Mouse (Mus musculus) limb, embryonic 15.5 days (tissue): ENCODE measurements around the gene Rad51c. TPM values are rescaled to one million over a fixed set of nuclear protein-coding genes. Genes with fewer than 3 reads are reported as not detected.
"Not testable (repeated sequence)": the region's sequence is repeated elsewhere in the genome, so short reads cannot be mapped to it uniquely, and the experiment has no call there.

Experiments used
- ATAC-seq: fragments of 200-750 bp; cut with Nextera tagmentation; 2 replicates; pipeline ENCODE4 v1.8.0; 2017; ENCODE audit warnings: low read depth, moderate TSS enrichment; ENCODE audit not compliant: insufficient number of reproducible peaks, low FRiP score, low TSS enrichment
- H3K27ac ChIP-seq: fragments of 300-500 bp; sonication (generic); 2 replicates; pipeline ENCODE4 v1.5.1; 2015; ENCODE audit warnings: moderate library complexity, mild to moderate bottlenecking, inconsistent platforms
- H3K27me3 ChIP-seq: fragments of 300-500 bp; sonication (generic); 2 replicates; pipeline ENCODE4 v1.6.1; 2015; ENCODE audit warnings: inconsistent platforms
- H3K36me3 ChIP-seq: fragments of 300-500 bp; sonication (generic); 2 replicates; pipeline ENCODE4 v1.6.1; 2015; ENCODE audit warnings: inconsistent platforms
- H3K4me1 ChIP-seq: fragments of 300-500 bp; sonication (generic); 2 replicates; pipeline ENCODE4 v1.6.1; 2015; ENCODE audit warnings: inconsistent platforms
- H3K4me2 ChIP-seq: fragments of 300-500 bp; sonication (generic); 2 replicates; pipeline ENCODE4 v1.6.1; 2015; ENCODE audit warnings: mild to moderate bottlenecking, inconsistent platforms
- H3K4me3 ChIP-seq: fragments of 300-500 bp; sonication (generic); 2 replicates; pipeline ENCODE4 v1.5.1; 2015; ENCODE audit warnings: mild to moderate bottlenecking, inconsistent platforms
- H3K9ac ChIP-seq: fragments of 300-500 bp; sonication (generic); 2 replicates; pipeline ENCODE4 v1.6.1; 2015; ENCODE audit warnings: inconsistent platforms
- H3K9me3 ChIP-seq: fragments of 300-500 bp; sonication (generic); 2 replicates; pipeline ENCODE4 v1.6.1; 2016; ENCODE audit warnings: inconsistent platforms
- WGBS: fragments of 180-500 bp; shearing (Covaris S2); methylation state at CpG from one replicate; pipeline ENCODE4 v1.1.7; 2015; 5-methylcytosine and 5-hydroxymethylcytosine counted together
- polyA plus RNA-seq: library from polyadenylated mRNA; unstranded; fragments of >200 nt; fragmentation: Nextera tagmentation; extraction: Ambion mirVana; gene quantifications from 2 replicates; pipeline ENCODE4 v1.2.1, GENCODE M21; 2015

Gene Rad51c
- 7.6 and 7.8 TPM in 2 replicates for polyA plus RNA-seq

- Histone ChIP-seq H3K4me3 (peak within 1 kb of the TSS; percentile 63), H3K4me1 (peaks cover 7% of the 10 kb centered on the region), H3K36me3 (no peaks in the 10 kb centered on the region), H3K27me3 (no peaks in the 10 kb centered on the region), H3K9ac (peak within 1 kb of the TSS; percentile 73), H3K4me2 (peak within 1 kb of the TSS; percentile 54), H3K27ac (peak within 1 kb of the TSS; percentile 97), H3K9me3 (no peaks in the 10 kb centered on the region)
- ATAC-seq, result no peak
- WGBS, result 83% methylated on average over 27 of the region's 27 CpGs
Measured at GRCm38 (mm10) chr11:87404876-87405275, at the start of gene Rad51c, which contains the start of gene Tex14. Rad51c (minus strand) TSS chr11:87404954. Tex14 (plus strand) TSS chr11:87405065.

- Histone ChIP-seq H3K27me3 (no peaks in the 10 kb centered on the region), H3K4me2 (no peak overlapping the region), H3K4me3 (no peak overlapping the region), H3K9ac (no peak overlapping the region), H3K9me3 (no peaks in the 10 kb centered on the region), H3K36me3 (no peaks in the 10 kb centered on the region), H3K4me1 (0 out of 2 replicates have a peak, but pooled peaks cover 5% of the 10 kb centered on the region), H3K27ac (no peak overlapping the region)
- 83% methylated on average over 2 of the region's 2 CpGs for WGBS
- no peak for ATAC-seq
Measured at GRCm38 (mm10) chr11:87454035-87454690, 49.4 kb upstream of the Rad51c start.

GRCm38 (mm10) chr11:87453216-87454034 lies 48.7 kb upstream of the Rad51c start:
- no peak overlapping the region for H3K9ac ChIP-seq
- WGBS, result 12% methylated on average over 13 of the region's 13 CpGs
- no peak overlapping the region for H3K4me3 ChIP-seq
- H3K4me2 ChIP-seq, result no peak overlapping the region
- H3K27me3 ChIP-seq, result no peaks in the 10 kb centered on the region
- H3K27ac ChIP-seq, result no peak overlapping the region
- no peaks in the 10 kb centered on the region for H3K36me3 ChIP-seq
- 0 out of 2 replicates have a peak, but pooled peaks cover 5% of the 10 kb centered on the region for H3K4me1 ChIP-seq
- no peaks in the 10 kb centered on the region for H3K9me3 ChIP-seq
- ATAC-seq, result no peak

- not testable (repeated sequence) for H3K36me3 ChIP-seq, H3K27ac ChIP-seq, H3K4me1 ChIP-seq, H3K9me3 ChIP-seq, H3K9ac ChIP-seq, H3K27me3 ChIP-seq, H3K4me2 ChIP-seq, H3K4me3 ChIP-seq, ATAC-seq
- WGBS, result 76% methylated on average over 8 of the region's 8 CpGs
Measured at GRCm38 (mm10) chr11:87452779-87453178, 48.0 kb upstream of the Rad51c start.

GRCm38 (mm10) chr11:87449847-87450246 lies 45.1 kb upstream of the Rad51c start:
- not testable (repeated sequence) for ATAC-seq, H3K9ac ChIP-seq, H3K4me2 ChIP-seq, H3K4me3 ChIP-seq, H3K4me1 ChIP-seq, H3K36me3 ChIP-seq, H3K27me3 ChIP-seq, H3K9me3 ChIP-seq, H3K27ac ChIP-seq
- WGBS, result 60% methylated on average over 5 of the region's 5 CpGs

GRCm38 (mm10) chr11:87449200-87449547 lies 44.4 kb upstream of the Rad51c start:
- Histone ChIP-seq H3K4me2 (no peak overlapping the region), H3K36me3 (no peaks in the 10 kb centered on the region), H3K9ac (no peak overlapping the region), H3K4me3 (no peak overlapping the region), H3K4me1 (peaks cover 11% of the 10 kb centered on the region; the same call in 1 of the 2 replicates), H3K27ac (peak overlapping the region; percentile 76), H3K27me3 (no peaks in the 10 kb centered on the region), H3K9me3 (no peaks in the 10 kb centered on the region)
- 3% methylated on average over 3 of the region's 3 CpGs for WGBS
- ATAC-seq, result no peak

GRCm38 (mm10) chr11:87448476-87449199 lies 43.9 kb upstream of the Rad51c start:
- not testable (repeated sequence) for H3K36me3 ChIP-seq, H3K9ac ChIP-seq, H3K4me2 ChIP-seq, H3K9me3 ChIP-seq, H3K27me3 ChIP-seq
- Histone ChIP-seq H3K4me3 (peak overlapping the region; percentile 42; the same call in 1 of the 2 replicates), H3K27ac (peak overlapping the region; percentile 76), H3K4me1 (peaks cover 11% of the 10 kb centered on the region; the same call in 1 of the 2 replicates)
- under 1% methylated on average over 6 of the region's 32 CpGs for WGBS
- peak; percentile 95 for ATAC-seq

- peak overlapping the region; percentile 73 for H3K27ac ChIP-seq
- under 1% methylated on average over 33 of the region's 34 CpGs for WGBS
- peak; percentile 93 for ATAC-seq
Measured at GRCm38 (mm10) chr11:87448081-87448475, 43.3 kb upstream of the Rad51c start.

GRCm38 (mm10) chr11:87447429-87447828 lies 42.7 kb upstream of the Rad51c start:
- ATAC-seq, result no peak
- H3K9ac ChIP-seq, result no peak overlapping the region
- H3K36me3 ChIP-seq, result no peaks in the 10 kb centered on the region
- H3K27ac ChIP-seq, result no peak overlapping the region
- peaks cover 8% of the 10 kb centered on the region; the same call in 1 of the 2 replicates for H3K4me1 ChIP-seq
- no peaks in the 10 kb centered on the region for H3K27me3 ChIP-seq
- no peak overlapping the region for H3K4me3 ChIP-seq
- peak overlapping the region; percentile 66; the same call in 1 of the 2 replicates for H3K4me2 ChIP-seq
- H3K9me3 ChIP-seq, result no peaks in the 10 kb centered on the region

More at GRCm38 (mm10) chr11:87448081-87448475, 43.3 kb upstream of the Rad51c start:
- H3K9me3 ChIP-seq, H3K27me3 ChIP-seq, H3K9ac ChIP-seq, H3K4me1 ChIP-seq, H3K36me3 ChIP-seq: not testable (repeated sequence)
- peak overlapping the region; percentile 66 for H3K4me2 ChIP-seq
- H3K4me3 ChIP-seq, result peak overlapping the region; percentile 42

GRCm38 (mm10) chr11:87446159-87446558 lies 41.4 kb upstream of the Rad51c start:
- Histone ChIP-seq H3K9me3 (no peaks in the 10 kb centered on the region), H3K27ac (no peak overlapping the region), H3K4me3 (no peak overlapping the region), H3K9ac (no peak overlapping the region), H3K4me1 (peaks cover 8% of the 10 kb centered on the region; the same call in 1 of the 2 replicates), H3K4me2 (no peak overlapping the region), H3K27me3 (no peaks in the 10 kb centered on the region), H3K36me3 (no peaks in the 10 kb centered on the region)
- ATAC-seq, result no peak
- WGBS, result 87% methylated on average over 3 of the region's 3 CpGs

- not testable (repeated sequence) for H3K36me3 ChIP-seq, H3K27ac ChIP-seq, H3K4me3 ChIP-seq, H3K27me3 ChIP-seq, H3K9ac ChIP-seq, H3K4me2 ChIP-seq, ATAC-seq, H3K9me3 ChIP-seq, H3K4me1 ChIP-seq
- WGBS, result 53% methylated on average over 4 of the region's 4 CpGs
Measured at GRCm38 (mm10) chr11:87445593-87445992, 40.8 kb upstream of the Rad51c start.
